Mouse (Mus musculus): ENCODE data around the gene Pdlim7. TPM values are rescaled to one million over a fixed set of nuclear protein-coding genes. Genes with fewer than 3 reads are reported as not detected.

Pdlim7 gene
- polyA plus RNA-seq, 1 experiment, result 344 TPM

DNA sequence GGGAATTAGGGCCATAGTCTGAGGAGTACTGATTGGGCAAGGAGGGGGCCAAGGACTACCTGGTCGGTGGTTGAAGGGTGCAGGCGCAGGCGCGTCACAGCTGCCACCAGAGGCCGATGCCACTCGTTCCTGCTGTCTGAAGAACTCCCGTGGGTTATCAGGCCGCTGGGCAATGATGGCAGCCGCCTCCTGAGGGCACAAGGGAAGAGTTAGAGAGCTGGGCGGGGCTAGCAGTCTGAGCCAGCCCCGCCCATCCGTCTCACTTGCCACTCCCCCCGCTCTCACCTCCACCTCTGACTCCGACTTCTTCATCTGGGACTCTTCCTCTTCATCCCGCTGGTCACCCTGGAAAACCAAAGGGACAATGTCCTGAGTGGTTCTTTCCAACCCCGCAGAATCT lies 36.0 kb downstream of the Pdlim7 start:
- Histone ChIP-seq H3K79me2 (ENCODE audit: control insufficient read depth, insufficient read depth) (no peaks in the 10 kb centered on the region), H3K36me3 (ENCODE audit: control insufficient read depth, insufficient read depth) (no peaks in the 10 kb centered on the region), H3K4me3 (ENCODE audit: insufficient read depth, poor library complexity, severe bottlenecking) (no peak overlapping the region), H3ac (ENCODE audit: control insufficient read depth, insufficient read length, low read depth) (no peak overlapping the region), H3K79me3 (ENCODE audit: low read depth) (no peaks in the 10 kb centered on the region), H3K27me3 (ENCODE audit: control insufficient read depth, insufficient read depth, insufficient read length) (no peaks in the 10 kb centered on the region)
- no peak for TF ChIP-seq MYOG (IDR thresholded peaks at IDR 0.05; ENCODE audit: control insufficient read depth, extremely low read depth, insufficient read length)
- TF ChIP-seq FOSL1 (IDR thresholded peaks at IDR 0.05; ENCODE audit: insufficient read depth, low read length, poor library complexity, severe bottlenecking), result no peak
- no peak for TF ChIP-seq CEBPB (IDR thresholded peaks at IDR 0.05; ENCODE audit: low read depth)

DNA sequence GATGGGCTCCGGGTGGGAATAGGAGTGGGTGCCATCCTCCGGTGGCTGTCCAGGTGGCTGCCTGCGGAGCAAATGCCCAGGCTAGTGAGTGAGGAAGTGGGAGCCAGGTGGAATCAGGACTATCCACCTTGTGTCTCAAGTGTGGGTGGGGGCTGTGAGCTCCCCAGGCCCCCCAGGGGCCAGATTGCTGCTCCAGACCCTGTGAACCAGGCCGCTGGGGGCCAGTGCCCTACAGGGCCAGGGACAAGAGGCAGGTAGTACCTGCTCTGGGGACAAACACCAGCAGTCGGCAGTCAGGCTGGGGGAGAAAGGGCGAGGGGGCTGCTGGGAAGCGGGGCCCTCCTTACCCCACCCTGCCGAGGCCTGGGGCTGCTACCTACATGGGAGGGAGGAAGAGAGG lies 37.2 kb downstream of the Pdlim7 start:
- no peaks in the 10 kb centered on the region for H3K79me2 ChIP-seq (ENCODE audit: control insufficient read depth, insufficient read depth)
- no peak overlapping the region for H3ac ChIP-seq (ENCODE audit: control insufficient read depth, insufficient read length, low read depth)
- TF ChIP-seq CEBPB (IDR thresholded peaks at IDR 0.05; ENCODE audit: low read depth), result no peak
- no peak for TF ChIP-seq MAX (IDR thresholded peaks at IDR 0.05)
- TF ChIP-seq USF1 (IDR thresholded peaks at IDR 0.05; ENCODE audit: low read depth), result no peak
- no peak for TF ChIP-seq MYOD1 (IDR thresholded peaks at IDR 0.05; ENCODE audit: control insufficient read depth, insufficient read length, low read depth)
- TF ChIP-seq CTCF (IDR thresholded peaks at IDR 0.05; ENCODE audit: control insufficient read depth, insufficient read depth, insufficient read length), result no peak
- no peak for TF ChIP-seq FOSL1 (IDR thresholded peaks at IDR 0.05; ENCODE audit: insufficient read depth, low read length, poor library complexity, severe bottlenecking)
- no peak for TF ChIP-seq MYOG (IDR thresholded peaks at IDR 0.05; ENCODE audit: control insufficient read depth, extremely low read depth, insufficient read length)
- no peaks in the 10 kb centered on the region for H3K36me3 ChIP-seq (ENCODE audit: control insufficient read depth, insufficient read depth)
- H3K27me3 ChIP-seq (ENCODE audit: control insufficient read depth, insufficient read depth, insufficient read length), result no peaks in the 10 kb centered on the region
- H3K4me3 ChIP-seq (ENCODE audit: insufficient read depth, poor library complexity, severe bottlenecking), result no peak overlapping the region
- no peaks in the 10 kb centered on the region for H3K79me3 ChIP-seq (ENCODE audit: low read depth)

- H3K27me3 ChIP-seq (ENCODE audit: control insufficient read depth, insufficient read depth, insufficient read length), result no peaks in the 10 kb centered on the region
- no peak for TF ChIP-seq MAX (IDR thresholded peaks at IDR 0.05)
- no peak for TF ChIP-seq MYOG (IDR thresholded peaks at IDR 0.05; ENCODE audit: control insufficient read depth, extremely low read depth, insufficient read length)
- no peak for TF ChIP-seq CTCF (IDR thresholded peaks at IDR 0.05; ENCODE audit: control insufficient read depth, insufficient read depth, insufficient read length)
- no peak overlapping the region for H3K4me3 ChIP-seq (ENCODE audit: insufficient read depth, poor library complexity, severe bottlenecking)
- no peaks in the 10 kb centered on the region for H3K79me2 ChIP-seq (ENCODE audit: control insufficient read depth, insufficient read depth)
- no peaks in the 10 kb centered on the region for H3K79me3 ChIP-seq (ENCODE audit: low read depth)
- H3ac ChIP-seq (ENCODE audit: control insufficient read depth, insufficient read length, low read depth), result no peak overlapping the region
- H3K36me3 ChIP-seq (ENCODE audit: control insufficient read depth, insufficient read depth), result no peaks in the 10 kb centered on the region
Measured at GRCm38 (mm10) chr13:55475750-55476149, 37.7 kb downstream of the Pdlim7 start.

GRCm38 (mm10) chr13:55474621-55475069 lies 38.8 kb downstream of the Pdlim7 start:
- no peak overlapping the region for H3K4me3 ChIP-seq (ENCODE audit: insufficient read depth, poor library complexity, severe bottlenecking)

DNA sequence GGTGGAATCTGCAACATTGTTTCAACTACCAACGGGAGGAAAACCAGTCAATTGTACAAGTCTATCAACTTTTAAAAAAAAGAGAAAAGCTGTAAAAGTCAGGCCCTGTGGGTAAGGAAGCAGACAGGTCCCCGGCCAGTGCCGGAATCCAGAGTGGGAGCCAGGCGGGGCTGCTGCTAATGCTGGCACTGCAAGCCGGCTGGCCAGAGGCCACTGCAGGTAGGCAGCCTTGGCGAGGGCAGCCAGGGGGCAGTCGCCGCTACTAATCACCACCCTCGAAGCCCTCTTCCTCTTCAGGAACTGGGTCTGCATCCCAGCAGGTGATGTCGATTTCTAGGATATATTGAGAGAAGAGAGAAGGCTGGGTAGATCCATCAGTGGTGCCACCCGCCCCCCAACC lies 39.5 kb downstream of the Pdlim7 start:
- Histone ChIP-seq H3K27me3 (ENCODE audit: control insufficient read depth, insufficient read depth, insufficient read length) (no peaks in the 10 kb centered on the region), H3K79me2 (ENCODE audit: control insufficient read depth, insufficient read depth) (no peaks in the 10 kb centered on the region), H3K79me3 (ENCODE audit: low read depth) (no peaks in the 10 kb centered on the region), H3K36me3 (ENCODE audit: control insufficient read depth, insufficient read depth) (no peaks in the 10 kb centered on the region), H3ac (ENCODE audit: control insufficient read depth, insufficient read length, low read depth) (no peak overlapping the region), H3K4me3 (ENCODE audit: insufficient read depth, poor library complexity, severe bottlenecking) (no peak overlapping the region)
- TF ChIP-seq FOSL1 (IDR thresholded peaks at IDR 0.05; ENCODE audit: insufficient read depth, low read length, poor library complexity, severe bottlenecking) (no peak), MYOD1 (IDR thresholded peaks at IDR 0.05; ENCODE audit: control insufficient read depth, insufficient read length, low read depth) (no peak), CTCF (IDR thresholded peaks at IDR 0.05; ENCODE audit: control insufficient read depth, insufficient read depth, insufficient read length) (no peak), CEBPB (IDR thresholded peaks at IDR 0.05; ENCODE audit: low read depth) (no peak), USF1 (IDR thresholded peaks at IDR 0.05; ENCODE audit: low read depth) (no peak), MYOG (IDR thresholded peaks at IDR 0.05; ENCODE audit: control insufficient read depth, extremely low read depth, insufficient read length) (no peak), MAX (IDR thresholded peaks at IDR 0.05) (no peak)

More at GRCm38 (mm10) chr13:55474621-55475069, 38.8 kb downstream of the Pdlim7 start:
- Histone ChIP-seq H3K36me3 (ENCODE audit: control insufficient read depth, insufficient read depth) (no peaks in the 10 kb centered on the region), H3K79me3 (ENCODE audit: low read depth) (no peaks in the 10 kb centered on the region), H3ac (ENCODE audit: control insufficient read depth, insufficient read length, low read depth) (no peak overlapping the region), H3K79me2 (ENCODE audit: control insufficient read depth, insufficient read depth) (no peaks in the 10 kb centered on the region), H3K27me3 (ENCODE audit: control insufficient read depth, insufficient read depth, insufficient read length) (no peaks in the 10 kb centered on the region)
- TF ChIP-seq USF1 (IDR thresholded peaks at IDR 0.05; ENCODE audit: low read depth), result no peak
- TF ChIP-seq FOSL1 (IDR thresholded peaks at IDR 0.05; ENCODE audit: insufficient read depth, low read length, poor library complexity, severe bottlenecking), result no peak
- no peak for TF ChIP-seq MYOD1 (IDR thresholded peaks at IDR 0.05; ENCODE audit: control insufficient read depth, insufficient read length, low read depth)
- TF ChIP-seq CEBPB (IDR thresholded peaks at IDR 0.05; ENCODE audit: low read depth), result no peak
- TF ChIP-seq CTCF (IDR thresholded peaks at IDR 0.05; ENCODE audit: control insufficient read depth, insufficient read depth, insufficient read length), result no peak
- TF ChIP-seq MYOG (IDR thresholded peaks at IDR 0.05; ENCODE audit: control insufficient read depth, extremely low read depth, insufficient read length), result no peak
- TF ChIP-seq MAX (IDR thresholded peaks at IDR 0.05), result no peak

DNA sequence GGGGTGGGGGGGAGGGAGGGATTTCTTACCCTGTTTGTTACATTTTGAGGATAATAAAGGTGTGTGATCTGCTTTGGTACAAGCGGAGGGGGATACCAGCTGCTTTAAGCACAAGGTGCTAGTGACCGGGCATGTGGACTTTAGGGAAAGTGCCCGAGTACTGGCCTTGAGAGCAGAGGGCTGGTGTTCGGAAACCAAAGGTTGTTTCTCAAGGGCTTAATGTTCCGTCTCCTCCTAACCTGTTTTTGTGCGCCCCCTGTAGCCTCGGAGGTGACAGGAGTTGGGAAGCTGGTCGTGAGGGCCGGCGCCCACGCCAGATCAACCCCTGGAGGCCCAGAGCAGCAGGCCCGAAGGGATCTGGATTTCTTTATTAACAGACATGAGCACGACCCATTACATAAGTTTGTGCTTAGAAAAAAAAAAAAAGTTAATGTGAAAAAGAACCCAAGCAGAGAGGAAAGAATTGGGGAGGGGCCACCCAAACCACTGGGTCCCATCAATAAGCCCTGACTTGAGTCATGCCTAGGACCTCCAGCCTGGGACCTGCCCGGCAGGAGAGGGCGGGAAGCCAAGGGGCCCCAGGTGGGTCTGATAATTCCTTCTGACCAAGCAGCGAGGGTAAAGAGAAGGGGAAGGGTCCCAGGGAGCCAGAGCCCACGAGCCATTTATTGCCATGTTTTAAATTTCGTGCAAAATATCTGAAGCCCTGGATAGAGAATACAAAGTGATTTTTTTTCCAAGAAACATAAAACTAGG lies 40.2 kb downstream of the Pdlim7 start:
- Histone ChIP-seq H3K4me3 (ENCODE audit: insufficient read depth, poor library complexity, severe bottlenecking) (no peak overlapping the region), H3K79me3 (ENCODE audit: low read depth) (no peaks in the 10 kb centered on the region), H3ac (ENCODE audit: control insufficient read depth, insufficient read length, low read depth) (no peak overlapping the region), H3K79me2 (ENCODE audit: control insufficient read depth, insufficient read depth) (no peaks in the 10 kb centered on the region), H3K27me3 (ENCODE audit: control insufficient read depth, insufficient read depth, insufficient read length) (no peaks in the 10 kb centered on the region), H3K36me3 (ENCODE audit: control insufficient read depth, insufficient read depth) (no peaks in the 10 kb centered on the region)
- TF ChIP-seq FOSL1 (IDR thresholded peaks at IDR 0.05; ENCODE audit: insufficient read depth, low read length, poor library complexity, severe bottlenecking), result no peak
- no peak for TF ChIP-seq MAX (IDR thresholded peaks at IDR 0.05)
- TF ChIP-seq CTCF (IDR thresholded peaks at IDR 0.05; ENCODE audit: control insufficient read depth, insufficient read depth, insufficient read length), result no peak
- no peak for TF ChIP-seq USF1 (IDR thresholded peaks at IDR 0.05; ENCODE audit: low read depth)
- no peak for TF ChIP-seq CEBPB (IDR thresholded peaks at IDR 0.05; ENCODE audit: low read depth)
- no peak for TF ChIP-seq MYOG (IDR thresholded peaks at IDR 0.05; ENCODE audit: control insufficient read depth, extremely low read depth, insufficient read length)
- no peak for TF ChIP-seq MYOD1 (IDR thresholded peaks at IDR 0.05; ENCODE audit: control insufficient read depth, insufficient read length, low read depth)
